Mouse (Mus musculus): ENCODE results near the gene Rassf8.

Gene Rassf8

GRCm38 (mm10) chr6:145746132-145746849 is at the start of gene Rassf8:
Rassf8 (plus strand) TSS chr6:145746748.
- peak; percentile 91 for DNase-seq (ENCODE audit: low spot score)

GRCm38 (mm10) chr6:145701021-145701540 is 45.5 kb upstream of the Rassf8 start:
- no peak for DNase-seq (ENCODE audit: low spot score)

GRCm38 (mm10) chr6:145703667-145704066 is 42.9 kb upstream of the Rassf8 start:
- DNase-seq (ENCODE audit: low spot score), result no peak

DNA sequence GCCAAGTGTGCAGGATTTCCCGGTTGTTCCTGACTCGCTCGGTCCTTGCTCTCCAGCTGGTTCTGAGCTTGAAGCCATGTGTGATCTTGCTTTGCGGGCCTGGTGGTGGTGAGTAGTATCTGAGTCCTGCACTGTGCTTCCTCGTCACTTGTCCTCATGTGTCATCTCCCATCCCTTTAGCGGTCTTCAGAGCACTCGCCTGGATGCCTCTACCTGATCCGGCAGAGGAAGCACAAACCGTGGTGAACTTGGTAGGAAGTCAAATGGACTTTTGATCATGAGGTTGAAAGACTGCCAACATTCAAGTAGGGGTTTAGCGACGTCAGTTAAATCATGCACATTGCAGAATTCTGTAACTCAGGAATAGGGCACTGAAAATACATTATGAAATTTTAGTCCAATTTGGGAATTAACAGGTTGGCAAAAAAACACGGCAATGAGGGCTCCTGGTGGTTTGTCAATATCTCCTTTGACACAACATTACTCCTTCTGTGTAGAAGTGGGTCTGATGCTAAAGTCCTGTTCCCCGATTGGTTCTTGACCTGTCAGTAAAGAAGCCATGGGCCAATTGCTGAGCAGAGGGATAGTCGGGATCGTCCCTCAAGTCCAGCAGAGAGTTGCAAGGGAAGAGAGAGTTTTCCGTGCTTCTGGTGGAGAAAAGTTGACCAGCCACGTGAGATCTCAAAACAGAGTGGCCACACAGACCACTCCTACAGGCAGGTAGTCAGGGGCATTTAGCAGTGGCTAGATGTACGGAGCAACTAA is 36.4 kb upstream of the Rassf8 start:
- DNase-seq (ENCODE audit: low spot score), result no peak

DNA sequence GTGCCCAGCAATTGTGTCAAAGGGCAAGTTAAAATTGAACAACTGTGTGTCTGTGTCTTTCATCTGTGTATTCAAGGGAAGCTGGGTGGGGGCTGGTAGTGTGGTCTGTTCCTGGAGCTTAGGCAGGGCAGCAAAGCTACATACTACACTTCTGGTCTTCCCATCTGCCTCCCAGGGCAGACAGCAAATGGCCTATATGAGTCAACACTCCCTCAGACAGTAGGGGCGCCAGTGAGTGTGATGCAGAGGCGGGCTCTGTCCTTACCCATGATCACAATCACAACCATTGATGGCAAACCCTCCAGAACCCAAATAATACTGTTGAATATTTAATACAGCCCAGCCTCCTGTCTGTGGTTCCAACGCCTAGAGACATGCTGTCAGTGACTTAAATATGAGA is 35.8 kb upstream of the Rassf8 start:
- no peak for DNase-seq (ENCODE audit: low spot score)

DNA sequence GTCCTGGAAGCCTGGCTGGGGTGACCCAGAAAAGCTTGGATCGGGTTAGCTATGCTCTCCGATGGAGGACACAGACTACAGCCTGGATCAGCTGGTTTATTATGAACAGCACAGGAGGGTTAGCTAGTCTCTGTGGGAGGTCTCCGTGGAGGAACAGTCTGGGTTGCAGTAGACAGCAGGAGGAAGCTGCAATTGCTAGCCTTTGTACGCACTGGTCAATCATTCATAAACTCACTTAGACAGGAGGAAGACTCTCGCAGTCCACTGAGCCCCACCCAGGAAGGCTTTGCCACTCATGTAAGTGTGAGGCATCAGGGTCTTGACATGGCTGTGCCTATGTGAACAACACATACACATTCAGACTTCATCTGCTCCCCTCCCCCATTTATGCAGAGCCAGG is 35.2 kb upstream of the Rassf8 start:
- no peak for DNase-seq (ENCODE audit: low spot score)

- no peak for DNase-seq (ENCODE audit: low spot score)
Measured at GRCm38 (mm10) chr6:145713241-145714114, 33.1 kb upstream of the Rassf8 start.

DNA sequence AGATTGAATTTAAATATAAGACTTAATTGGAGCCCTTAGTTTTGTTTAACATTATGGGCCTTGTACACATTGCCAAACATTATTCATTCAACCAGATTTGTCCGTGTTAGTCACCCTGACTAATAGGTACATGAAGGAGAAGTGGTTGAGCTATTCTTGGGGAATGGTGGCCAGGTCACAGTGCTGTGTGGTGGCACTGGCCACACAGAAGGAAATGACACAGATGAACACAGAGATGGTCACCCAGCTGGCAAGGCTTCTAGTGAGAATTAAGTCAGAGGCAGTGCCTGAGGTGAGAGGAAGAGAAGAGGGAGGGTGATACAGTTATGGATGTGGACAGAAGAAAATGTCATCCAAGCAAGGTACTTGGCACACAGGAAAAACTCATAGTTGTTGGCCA is 32.4 kb upstream of the Rassf8 start:
- DNase-seq (ENCODE audit: low spot score), result no peak

DNA sequence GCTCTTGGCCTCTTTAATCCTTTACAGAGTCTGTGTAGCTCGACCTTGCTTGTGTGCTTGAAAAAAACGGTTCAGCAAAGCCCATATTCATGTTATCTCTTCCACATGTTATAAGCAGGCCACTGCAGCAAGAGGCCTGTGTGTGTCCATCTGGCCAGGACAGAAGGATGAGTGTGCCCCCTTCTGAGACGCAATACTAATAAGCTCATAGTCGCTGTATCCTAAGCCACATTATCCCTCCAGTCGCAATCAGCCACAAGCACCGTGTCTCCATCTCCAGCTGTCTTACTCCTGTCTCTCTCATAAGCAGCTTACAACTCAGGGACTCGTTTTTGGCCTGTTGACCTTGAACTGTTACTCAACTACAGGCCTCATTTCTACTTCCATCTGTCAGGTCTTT is 24.0 kb upstream of the Rassf8 start:
- DNase-seq (ENCODE audit: low spot score), result no peak

- DNase-seq (ENCODE audit: low spot score), result no peak
Measured at GRCm38 (mm10) chr6:145723131-145723863, 23.3 kb upstream of the Rassf8 start.

- DNase-seq (ENCODE audit: low spot score), result no peak
Measured at GRCm38 (mm10) chr6:145725849-145726248, 20.7 kb upstream of the Rassf8 start.

DNA sequence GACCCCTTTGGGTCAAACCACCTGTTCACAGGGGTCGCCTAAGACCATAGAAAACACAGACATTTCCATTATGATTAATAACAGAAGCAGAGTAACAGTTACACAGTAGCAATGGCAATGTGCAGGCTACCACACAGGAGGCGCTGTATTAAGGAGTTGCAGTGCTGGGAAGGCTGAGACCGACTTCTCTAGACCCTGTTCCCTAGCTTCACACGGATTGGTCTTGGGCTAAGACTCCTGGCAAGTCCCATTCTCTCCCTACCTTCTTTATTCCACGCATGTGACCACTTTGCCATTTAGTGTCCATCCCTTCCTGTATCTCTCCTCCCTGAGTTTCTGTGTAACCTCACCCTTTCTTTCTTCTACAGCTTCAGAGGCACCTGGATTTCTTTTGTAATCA is 19.6 kb upstream of the Rassf8 start:
- DNase-seq (ENCODE audit: low spot score), result no peak

DNA sequence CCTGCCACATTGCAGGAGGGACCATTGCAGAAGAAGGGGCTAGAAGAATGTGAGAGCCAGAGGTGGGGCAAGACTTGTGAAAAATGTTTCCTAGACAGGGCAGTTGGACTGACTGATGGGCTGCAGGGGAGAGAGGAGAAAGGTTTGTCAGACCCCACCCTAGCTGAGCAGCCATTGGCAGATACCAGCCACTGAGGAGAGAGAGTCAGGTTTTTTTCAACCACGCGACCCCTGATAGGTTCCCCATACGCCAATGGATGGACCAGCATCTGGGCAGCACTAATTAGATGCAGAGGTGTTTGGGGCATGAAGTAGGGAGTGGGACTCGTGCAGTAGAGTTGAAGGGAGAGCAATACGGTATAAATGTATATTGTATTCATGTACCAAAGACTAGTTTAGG is 13.7 kb upstream of the Rassf8 start:
- no peak for DNase-seq (ENCODE audit: low spot score)

DNA sequence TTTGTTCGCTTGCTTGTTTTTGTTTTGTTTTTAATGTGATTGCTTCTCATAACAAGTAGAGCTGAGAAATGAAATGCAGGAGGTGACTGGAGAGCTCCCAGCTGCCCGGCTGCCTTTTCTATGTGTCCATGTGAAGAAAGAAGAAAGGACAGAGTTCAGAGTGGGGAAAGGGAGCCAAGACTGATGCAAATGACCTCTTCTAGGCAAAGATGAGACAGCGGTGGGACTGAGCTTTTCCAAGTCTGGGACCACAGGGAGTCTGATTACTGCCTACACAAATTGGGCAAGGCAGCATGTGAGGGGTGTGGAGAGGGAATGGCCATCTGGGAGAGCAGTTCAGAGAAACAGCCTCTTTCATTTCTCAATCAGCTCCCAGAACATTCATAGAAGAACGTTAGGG is 13.3 kb upstream of the Rassf8 start:
- DNase-seq (ENCODE audit: low spot score), result no peak

DNA sequence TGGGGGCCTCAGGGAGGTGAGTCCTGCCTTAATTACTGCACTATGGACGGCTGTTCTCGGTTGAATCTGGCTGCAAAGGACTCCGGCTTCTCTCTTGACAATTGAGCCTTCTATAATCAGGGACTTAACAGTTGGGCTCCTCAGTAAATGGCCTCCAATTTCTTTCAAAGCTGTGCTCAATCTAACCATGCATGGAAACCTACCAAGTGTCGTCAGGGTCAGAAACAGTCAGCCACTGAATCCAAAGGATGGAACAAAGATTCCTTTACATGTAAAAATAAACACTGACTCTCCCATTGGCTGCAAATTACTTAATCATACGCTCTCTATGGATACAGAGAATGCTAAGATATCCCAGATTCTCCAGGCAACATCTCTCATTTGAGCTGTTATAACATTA is 12.6 kb upstream of the Rassf8 start:
- DNase-seq (ENCODE audit: low spot score), result no peak

DNA sequence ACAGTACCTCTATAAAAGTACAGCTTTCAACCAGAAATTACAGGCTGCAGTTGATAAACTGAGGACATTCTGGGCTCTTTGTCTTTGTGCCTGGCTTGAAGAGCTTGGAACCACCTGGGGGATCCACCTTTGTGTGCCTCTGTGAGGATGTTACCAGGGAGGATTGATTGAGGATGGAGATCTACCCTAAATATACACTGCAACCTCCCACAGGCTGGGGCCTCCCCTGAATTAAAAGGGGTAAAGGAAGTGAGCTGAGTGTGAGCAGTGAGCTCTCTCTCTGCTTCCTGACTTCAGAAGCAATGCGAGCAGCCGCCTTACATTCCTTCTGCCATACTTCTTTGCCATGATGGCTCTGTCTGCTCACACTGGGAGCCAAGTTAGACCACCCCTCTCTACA is 10.4 kb upstream of the Rassf8 start:
- no peak for DNase-seq (ENCODE audit: low spot score)

GRCm38 (mm10) chr6:145739231-145739630 is 7.3 kb upstream of the Rassf8 start:
- DNase-seq (ENCODE audit: low spot score), result no peak

GRCm38 (mm10) chr6:145740011-145740410 is 6.5 kb upstream of the Rassf8 start:
- no peak for DNase-seq (ENCODE audit: low spot score)

GRCm38 (mm10) chr6:145745291-145745690 is 1.3 kb upstream of the Rassf8 start:
- DNase-seq (ENCODE audit: low spot score), result no peak

GRCm38 (mm10) chr6:145746921-145747670 is 548 bp downstream of the Rassf8 start:
- DNase-seq (ENCODE audit: low spot score), result peak; percentile 76

Data from testis, postnatal 10 days (tissue).